Mouse (Mus musculus) adrenal gland, postnatal 10 days (tissue): ENCODE measurements at regions not wholly inside any gene's neighbourhood (a gene's known extent, or its start where the extent isn't known, plus 50 kb on each side); places are given as distances from the start of the nearest gene placed in this dataset.
"Not testable (repeated sequence)": the region's sequence is repeated elsewhere in the genome, so short reads cannot be mapped to it uniquely, and the experiment has no call there.

Source experiments
- DNase-seq: peaks from one replicate; pipeline ENCODE4 v3.0.0; 2021; ENCODE audit warnings: mixed read lengths

DNA sequence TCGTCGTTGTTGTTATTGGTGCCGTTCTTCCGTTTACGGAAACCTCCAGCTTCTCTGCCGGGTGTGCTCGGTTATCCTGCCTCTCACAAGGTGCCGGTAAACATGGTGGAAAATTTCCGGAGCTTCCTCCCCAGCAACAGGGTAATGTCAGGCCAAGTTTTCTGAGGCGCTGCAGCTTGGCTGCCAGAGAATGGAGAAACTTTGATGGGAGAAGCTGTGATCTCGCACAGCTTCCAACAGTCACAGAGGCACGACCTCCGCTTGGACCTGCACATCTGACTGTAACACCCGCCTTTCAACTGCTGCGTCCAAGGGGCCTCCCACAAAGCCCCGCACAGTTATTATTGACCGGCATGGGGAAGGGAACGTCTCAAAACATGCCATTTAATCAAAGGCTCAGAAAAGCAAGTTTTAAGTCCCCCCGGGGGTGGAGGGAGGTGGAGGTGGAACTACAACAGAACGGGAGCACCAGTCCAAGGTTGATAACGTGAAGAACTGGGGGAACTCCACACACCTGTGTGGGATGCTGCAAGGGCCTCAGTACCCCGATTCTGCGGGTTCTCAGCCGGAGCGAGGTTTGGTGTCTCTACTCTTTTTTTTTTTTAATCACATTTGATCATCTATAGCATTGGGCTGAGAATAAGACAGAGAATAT is 299.1 kb downstream of the Vrk1 start:
- no peak for DNase-seq

DNA sequence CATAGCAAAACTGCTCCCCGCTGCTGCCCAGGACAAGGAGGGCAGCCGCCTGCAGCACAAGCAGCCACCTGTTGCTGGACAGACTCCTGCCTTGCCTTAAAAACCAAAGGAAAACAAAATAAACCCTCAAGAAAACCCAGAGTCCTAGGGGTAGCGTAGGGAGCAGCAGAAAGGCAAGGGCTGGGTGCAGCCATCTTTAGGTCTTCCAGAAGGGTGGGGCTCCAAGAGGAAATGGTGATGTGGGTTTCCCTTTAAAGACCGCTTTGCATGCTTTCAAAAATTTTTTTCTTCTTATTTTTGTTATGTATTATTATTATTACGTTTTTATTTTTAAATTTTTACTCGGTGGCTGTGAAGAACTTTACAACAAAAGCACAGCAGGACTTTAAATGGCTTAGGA is 300.1 kb downstream of the Vrk1 start:
- no peak for DNase-seq

DNA sequence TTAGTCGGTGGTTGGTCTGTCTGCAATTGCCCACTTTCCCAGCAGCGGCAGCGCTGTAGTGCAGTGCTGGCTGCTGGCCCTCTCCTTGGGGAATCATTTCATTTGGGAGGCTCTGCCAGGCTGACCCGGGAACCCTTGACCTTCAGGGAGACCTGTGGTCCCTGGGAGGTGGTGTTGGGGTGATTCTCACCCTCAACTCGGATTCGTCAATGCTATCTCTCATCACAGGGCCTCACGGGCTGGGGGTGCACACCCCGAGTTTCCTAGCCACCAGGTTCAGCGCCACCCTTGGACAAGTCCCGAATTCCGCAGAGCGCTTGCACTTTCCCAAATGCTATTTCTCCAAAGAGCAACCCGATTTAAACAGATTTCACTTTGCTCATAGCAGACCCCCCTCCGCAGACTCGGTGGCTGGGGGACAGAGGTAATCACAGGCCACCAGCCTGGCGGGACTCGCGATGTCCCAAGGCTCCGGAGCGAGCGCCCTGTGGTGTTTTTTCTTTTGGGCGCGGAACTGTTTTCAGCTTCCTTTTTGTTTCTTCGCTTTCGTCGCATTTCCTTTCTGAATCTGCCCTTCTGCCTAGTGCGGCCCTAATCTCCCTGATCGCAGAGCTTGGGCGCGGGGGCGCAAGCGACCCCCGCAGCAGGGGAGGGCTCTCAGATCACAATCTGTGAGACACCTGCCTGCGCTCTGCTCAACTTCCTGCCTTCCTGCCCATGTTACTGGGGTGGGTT is 300.7 kb downstream of the Vrk1 start:
- DNase-seq, result peak; percentile 73

DNA sequence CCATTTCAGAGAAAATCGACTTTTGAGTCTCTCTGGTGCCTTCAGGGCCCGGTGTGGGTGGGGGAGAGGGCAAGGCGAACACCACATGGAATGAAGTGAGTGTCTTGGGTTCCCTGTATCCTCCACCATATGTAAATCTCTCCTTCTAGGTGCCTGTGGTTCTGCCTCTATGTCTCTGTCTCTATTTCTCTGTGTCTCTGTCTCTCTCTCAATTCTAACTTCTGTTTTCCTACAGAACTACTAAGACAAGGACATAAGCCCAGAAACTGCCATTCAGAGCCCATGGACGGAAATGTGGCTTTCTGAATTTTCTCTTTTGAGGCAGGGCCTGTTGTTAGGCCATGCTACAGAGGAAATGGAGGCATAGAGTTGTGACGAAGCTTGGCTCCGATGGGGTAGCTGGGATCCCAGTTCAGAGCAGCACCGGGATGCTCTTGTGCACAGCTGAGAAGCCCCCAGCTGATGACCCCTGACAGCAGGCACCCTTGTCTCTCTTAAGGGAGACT is 301.3 kb downstream of the Vrk1 start:
- no peak for DNase-seq

DNA sequence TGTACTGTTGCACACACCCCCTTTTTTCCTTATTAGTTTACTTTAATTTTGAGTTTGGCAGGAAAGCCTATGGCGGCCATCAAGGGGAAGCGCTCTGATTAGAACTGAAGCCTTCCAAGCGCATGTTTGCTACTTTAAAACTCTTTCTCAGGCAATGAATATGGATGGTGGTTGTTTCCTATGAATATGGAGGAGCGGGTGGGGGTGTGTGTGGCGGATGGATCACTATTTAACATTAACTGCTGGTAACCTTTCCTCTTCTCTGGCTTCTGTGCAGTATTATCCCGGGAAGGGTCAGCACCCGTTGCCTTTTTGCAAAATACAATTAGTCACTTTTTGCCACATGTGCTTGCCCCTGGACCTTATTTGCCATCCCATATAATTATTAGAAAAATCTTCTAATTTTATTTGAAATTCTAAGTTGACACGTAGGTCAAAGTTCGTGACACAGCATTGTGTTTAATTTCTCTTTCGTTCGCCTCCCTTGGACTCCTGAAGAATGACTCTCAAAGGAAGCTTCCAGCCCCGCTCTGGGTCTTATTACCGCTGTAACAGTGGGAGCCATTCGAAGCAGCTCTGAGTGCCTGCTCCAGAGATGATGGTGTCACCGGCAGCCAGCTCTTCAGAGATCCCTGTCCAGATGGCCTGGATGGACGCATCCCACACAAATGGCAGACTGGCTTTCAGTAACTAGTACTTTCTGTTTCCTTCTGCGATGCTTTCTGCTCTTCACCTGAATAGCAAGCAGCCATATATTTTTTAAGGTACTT is 302.0 kb downstream of the Vrk1 start:
- DNase-seq, result no peak

DNA sequence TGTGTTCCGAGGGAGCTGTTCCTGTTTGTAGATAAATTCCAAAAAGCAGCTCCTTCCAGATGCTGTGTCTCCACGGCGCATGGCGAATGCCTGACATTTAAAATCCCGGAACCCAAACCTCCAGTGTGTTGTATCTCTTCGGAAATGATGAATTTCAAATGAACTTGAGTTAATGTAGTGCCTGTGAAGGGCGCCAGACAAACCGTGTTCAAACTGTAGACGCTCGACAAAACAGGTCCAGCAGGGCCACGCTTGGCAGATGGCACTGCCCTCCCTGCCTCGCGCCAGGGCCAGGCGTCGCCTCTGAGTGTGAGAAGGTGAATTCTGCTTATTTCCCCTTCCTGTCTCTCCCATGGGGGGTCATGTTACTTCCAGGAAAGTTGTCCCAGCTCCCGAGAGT is 307.7 kb downstream of the Vrk1 start:
- no peak for DNase-seq

DNA sequence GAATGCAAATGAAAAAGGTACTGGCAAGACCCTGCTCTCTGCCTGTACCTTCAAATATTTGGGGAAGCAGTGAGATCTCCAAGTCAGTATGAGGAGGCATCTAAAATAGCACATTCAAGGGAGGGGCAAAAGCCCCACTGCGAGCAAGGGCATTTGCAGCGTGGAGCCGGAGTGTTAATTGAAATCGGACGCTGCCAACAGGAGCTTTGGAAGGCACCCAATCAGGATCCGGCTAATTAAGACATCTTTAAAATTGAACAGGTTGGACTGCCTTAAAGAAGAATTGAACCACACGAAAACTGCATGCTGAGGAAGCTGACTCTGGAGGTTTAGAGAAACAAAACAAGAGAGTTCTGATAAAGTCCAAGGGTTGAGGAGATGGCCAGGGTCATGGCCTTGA is 311.5 kb downstream of the Vrk1 start:
- DNase-seq, result no peak

DNA sequence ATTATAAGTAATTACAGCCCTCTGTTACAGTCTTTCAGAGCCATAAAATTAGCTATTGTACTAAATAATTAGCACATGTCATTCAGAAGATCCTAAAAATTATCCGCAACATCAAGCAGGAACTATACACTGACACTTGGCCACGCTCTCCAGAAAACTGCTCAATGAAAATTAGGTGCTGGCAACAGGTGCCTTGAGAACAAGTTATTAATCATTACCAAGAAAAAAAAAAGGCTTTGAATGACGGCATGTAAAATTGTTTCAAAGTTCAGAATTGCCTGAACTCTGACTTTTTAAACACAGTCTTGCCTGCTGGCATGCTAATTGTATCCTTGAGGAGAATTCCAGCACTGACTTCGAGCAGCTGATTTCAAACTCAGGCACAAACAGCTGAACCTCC is 316.6 kb downstream of the Vrk1 start:
- no peak for DNase-seq

DNA sequence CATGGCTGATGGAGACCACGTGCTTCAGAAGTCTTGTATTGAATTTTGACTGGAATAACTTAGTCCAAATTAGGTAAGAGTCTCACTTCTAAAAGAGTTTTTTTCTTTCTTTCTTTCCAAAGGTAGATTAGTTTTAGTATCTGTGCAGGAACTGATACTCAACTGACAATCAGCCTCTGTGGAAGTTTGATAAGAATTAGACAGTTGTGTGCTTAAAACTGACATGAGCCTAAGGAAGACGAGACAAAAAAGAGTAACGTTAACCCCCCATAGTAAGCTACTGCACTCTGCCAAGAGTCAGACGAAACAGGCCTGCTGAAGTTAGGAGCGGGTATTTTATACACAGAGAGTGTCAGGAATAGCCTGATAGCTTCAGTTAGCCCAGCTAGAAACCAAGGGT is 317.3 kb downstream of the Vrk1 start:
- no peak for DNase-seq

DNA sequence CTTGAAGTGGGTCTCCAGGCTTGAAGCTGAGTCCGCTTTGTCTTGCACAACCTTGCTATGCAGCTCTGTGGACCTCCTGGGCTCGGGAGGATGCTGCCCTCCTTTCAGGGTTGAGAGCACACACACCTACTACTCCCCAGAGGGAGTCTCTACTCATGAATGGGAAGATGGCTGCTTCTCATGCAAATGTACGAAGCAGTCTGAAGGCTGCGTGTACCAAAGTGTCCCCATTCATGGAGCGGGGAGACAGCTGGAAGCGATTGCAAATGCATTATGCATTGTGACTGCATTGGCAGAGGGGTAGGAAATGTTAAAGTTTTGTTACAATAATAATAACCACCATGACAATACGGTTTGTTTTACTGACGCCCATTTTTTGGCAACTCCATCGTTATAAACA is 347.8 kb downstream of the Vrk1 start:
- DNase-seq, result no peak

DNA sequence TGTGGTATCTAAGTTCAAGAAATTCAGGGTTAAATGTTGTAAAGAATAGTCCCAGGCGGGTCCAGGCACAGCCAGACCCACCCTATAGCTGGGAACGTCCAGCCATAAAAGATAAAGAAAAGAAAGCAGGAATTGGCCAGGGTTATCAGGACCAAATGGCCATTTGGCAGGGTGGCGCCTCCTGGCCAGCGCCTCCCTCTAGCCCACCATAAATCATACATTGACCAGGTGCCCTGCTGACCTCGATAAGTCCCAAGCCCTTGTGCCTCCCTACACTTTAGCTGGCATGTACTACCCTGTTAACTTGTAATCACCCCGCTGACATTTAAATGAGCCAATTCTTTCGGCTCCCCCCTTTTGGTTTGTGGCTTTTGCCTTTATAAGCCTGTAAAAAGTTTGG is 351.6 kb downstream of the Vrk1 start:
- not testable (repeated sequence) for DNase-seq

DNA sequence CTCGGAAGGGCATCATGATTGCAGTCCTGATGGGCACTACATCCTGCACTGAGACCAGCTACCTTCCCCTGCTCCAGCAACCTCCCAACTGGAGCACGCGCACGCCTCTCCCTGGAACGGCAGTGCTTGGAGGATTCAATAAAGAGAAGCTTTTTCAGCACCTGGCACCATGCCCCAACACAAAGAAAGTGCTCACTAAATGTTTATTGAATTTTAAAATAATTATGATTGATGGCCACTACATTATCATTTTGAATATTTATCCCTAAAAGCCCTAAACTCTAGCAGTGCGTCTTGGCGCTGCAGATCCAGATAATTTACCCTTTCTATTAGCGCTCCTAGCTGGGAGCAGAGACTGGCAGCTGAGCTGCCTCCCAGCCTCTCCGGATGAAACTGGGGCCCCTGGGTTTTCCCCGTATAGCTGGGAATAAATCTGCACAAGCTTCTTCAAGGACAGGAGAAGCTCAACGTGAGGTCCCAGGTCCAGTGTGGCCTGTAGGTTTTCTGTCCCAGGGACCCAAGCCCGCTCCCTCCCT is 364.9 kb downstream of the Vrk1 start:
- DNase-seq, result no peak

DNA sequence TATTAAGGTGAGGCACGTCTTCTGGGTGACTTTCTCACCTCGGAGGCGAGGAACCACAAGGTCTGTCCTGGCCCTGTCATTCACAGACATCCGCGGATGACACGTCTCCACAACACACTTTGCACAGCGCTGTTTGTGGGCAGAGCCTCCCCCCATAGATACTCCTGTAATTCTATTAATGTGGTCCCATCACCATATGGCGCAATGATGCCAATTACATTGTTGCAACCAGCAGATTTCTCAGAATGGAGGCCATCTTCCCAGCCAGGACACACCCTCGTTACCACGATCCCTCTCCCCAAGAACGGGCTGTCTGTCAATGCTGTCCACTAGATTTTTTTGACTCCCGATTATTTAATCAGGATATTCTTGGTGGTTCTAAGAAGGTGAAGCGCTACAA is 365.9 kb downstream of the Vrk1 start:
- DNase-seq, result no peak

DNA sequence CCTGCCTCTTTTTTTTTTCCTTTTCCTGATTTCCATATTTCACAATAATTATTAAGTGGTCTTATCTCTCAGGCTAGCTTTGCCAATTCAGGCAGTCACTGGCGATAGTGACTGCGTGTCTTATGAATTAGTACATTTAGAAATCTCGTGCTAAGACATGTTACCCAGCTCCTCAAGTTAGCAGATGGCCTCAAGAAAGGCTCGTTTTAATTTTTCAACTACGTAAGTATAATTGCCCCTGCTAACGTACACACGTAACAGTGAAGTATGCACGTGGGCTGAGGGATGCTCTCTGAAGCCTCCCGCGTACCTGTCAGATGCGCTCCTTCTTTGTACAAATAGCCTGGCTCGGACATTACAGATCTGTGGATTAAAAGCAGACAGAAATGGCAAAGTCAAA is 366.8 kb downstream of the Vrk1 start:
- DNase-seq, result no peak

DNA sequence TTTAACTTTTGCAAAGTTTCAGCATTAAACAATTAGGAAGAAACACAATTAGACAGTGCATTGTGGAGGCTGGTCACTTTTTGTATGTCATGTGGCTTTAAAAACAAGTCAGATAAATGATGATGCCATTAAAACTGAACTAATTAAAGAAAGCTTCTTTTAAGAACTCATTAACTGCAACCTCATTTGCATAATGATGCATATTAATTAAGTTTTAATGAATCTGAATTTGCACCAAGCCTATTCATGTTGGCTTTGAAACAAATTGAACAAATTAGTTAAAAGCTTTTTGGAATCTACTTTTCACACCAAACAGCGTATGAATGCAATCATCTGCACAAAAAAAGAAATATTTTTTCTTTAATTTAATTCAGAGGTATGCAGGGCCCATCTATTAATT is 367.3 kb downstream of the Vrk1 start:
- no peak for DNase-seq

DNA sequence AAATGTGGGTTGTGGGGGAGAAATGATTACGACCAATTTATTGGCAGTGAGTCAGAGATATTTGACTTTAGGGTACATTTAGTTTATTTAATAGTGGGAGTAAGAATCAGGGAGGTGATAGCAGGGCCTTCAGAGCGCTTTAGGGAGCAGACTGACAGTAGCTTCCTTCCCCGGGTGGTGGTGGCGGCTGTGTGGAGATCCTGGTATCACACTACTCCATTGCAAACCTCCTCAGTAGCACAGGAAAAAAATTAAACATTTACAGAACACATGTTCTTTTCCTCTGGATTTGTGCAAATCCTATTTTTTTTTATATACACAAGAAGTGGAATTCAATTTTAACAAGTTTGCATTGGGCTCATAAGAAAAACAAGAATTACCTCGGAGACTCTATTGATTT is 367.7 kb downstream of the Vrk1 start:
- DNase-seq, result no peak

DNA sequence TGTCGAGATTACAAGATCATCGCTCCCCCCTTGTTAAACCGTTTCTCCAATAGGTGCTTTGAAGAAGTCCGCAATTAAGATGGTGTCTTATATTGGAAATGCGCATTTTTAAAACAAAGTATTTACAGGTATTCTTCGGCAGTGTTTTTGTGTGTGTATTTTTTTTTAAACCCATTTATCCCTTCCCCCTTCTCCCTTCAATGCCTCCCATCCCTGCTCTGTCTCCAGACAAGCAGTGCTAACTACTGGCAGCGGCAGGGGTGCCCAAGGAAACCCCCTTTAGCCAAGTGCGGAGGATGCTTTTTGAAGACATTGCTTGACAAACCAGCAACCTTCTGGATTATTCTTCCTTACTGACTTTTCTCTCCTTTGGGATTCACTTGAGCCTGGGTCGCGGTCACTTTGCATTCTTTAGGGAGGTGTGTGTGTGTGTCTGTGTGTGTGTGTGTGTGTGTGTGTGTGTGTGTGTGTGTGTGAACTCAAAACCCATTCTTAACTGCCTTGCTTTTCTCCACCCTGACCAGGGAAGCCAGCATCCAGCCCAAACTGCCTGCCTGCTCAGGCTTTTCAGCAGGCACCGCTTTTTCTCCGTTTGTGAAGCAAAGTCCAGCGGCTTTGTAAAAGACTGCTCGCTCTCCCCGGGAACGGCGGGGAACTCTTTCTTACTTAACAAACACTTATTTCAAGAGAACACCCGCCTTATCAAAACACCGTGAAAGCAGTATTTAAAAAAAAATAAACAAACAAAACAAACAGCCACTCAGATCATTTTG is 368.5 kb downstream of the Vrk1 start:
- peak; percentile 13 for DNase-seq

DNA sequence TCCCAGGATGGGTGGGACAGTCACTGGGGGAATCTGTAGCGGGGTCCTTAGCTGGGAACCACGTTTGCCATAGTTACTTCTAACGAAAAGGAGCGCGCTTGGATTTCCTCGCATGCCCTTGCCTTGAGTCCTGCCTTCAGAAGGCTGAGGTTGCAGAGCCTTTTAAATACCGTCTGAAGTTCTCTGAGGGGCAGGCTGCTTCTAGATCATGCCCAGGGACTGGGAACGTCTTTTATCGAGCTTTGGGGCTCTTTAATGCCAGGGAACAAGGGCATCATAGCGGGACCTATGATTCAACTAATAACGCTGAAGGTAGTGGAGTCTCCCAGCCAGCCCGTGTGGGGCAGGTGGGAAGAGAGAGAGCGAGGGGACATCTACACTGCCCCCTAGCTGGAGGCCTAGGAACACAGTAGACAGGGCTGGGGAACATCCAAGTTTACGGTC is 369.1 kb downstream of the Vrk1 start:
- peak; percentile 57 for DNase-seq

DNA sequence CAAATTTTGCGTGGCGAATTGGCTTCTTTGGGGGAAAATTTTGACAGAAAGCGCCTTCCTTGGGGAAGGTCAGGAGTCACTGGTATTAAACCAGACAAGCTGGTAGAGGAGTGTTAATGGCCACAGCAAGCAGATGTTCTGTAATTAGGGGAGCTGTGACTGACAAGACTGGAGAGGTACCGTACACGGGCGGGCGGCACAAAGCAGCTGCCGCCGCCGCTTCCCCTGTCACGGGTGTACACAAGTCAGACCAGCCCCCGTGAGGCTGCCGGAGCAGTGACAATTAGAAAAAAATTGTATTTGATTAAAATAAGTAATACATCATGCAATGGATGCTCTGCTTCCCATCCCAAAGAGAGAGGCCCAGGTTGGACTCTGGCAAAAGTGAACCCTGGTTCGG is 369.8 kb downstream of the Vrk1 start:
- no peak for DNase-seq

DNA sequence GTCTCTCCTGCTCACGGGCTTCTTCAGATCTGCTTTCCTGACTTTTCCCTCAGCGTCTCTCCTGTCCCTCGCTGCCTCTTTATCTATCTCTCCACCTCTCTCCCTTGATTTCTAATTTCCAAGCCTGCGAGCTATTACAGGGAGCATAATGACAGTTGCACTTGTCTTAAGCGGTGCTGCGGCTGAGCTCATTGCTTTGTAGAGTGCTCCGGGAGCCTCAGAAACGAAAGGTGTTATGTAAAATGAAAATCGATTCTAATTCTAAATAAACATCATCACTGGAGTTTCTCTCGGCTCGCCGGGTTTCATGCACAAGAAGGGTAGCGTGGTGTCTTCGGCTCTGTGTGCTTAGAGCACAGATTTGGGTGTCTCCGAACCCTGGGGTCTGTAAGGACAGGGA is 371.8 kb downstream of the Vrk1 start:
- no peak for DNase-seq

DNA sequence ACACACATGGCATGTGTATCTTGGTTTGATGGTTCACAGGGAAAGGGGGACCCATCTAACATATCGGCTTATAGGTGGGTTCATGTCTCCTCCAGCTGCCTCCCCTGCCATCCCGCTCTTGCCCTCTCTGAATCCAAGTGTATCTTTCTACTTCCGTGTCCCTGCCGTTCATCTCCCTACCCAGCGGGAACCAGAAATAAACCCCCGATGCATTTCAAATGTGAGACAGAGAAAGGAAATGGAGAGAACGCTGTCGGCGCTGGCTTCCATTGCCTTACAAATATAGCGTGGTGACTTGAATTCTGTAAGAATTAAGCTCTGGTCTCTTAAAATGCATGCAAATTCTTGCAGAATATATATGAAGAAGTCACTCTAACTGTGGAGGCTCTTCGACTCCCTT is 379.2 kb downstream of the Vrk1 start:
- DNase-seq, result no peak

DNA sequence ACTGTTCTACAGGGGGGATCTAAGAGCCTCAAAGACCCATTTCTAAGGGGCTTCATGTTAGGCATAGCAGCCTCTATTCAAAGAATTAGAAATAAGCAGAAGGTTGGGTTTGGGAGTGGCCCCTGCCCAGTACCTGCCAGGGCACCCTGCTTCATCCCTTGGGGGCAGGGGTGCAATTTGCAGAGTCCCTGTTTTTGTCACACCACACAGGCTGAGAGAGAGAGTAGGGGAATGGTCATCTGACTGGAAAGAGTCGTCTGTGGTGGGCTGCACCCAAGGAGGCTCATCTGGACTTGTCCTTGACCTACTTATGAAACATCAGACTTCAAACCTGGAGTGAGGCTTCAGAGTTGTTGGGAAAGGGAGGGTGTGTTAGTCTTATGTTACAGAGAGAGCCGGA is 382.3 kb downstream of the Vrk1 start:
- no peak for DNase-seq
